Mouse (Mus musculus) retina, adult 2 months (tissue): ENCODE results near the gene Dcpp1.
A peak's percentile ranks its signal among the peaks of the same experiment; 100 is the strongest.

Experiments used
- DNase-seq: peaks from one replicate; pipeline ENCODE4 v3.0.0-alpha.2; 2012; ENCODE audit warnings: low read depth, low spot score

Dcpp1 gene

DNA sequence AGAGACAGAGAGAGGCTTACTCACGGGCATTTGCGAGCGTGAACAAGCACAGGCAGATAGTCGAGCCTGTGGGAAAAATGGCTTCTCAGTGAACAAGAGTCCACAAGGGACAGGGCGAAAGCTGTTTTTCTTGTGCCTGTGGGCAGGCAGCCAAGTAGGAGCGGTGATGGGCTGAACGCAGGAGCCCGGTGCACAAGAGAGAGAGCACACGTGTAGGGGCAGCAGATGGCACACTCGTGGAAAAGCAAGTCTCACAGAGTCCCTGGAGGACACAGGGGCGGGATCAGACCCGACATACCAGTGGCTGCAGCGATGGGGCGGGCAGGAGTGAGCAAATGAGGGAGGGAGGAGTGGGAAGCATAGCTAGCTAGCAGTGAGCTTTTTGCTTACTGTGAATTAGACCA lies 44.4 kb downstream of the Dcpp1 start:
- peak; percentile 11 for DNase-seq

DNA sequence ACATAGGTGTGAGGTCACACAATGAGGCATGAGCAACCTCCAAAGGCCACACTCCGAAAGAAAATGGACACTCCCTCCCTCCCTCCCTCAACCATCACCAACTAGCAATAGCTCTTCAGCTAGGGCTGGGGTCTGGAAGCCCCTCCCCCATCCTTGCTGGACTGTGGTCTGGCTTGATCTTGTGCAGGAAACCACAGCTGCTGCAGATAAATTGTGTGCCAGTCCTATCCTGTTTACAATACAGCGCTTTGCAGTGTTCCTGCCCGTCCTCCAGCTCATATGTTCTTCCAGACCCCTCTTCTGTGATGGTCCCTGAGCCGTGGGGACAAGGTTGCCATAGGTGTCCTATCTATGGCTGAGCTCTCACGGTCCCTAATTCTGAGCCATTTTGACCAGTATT lies 50.5 kb downstream of the Dcpp1 start:
- no peak for DNase-seq
